Mouse (Mus musculus) spleen, adult 12 weeks (tissue): ENCODE data around the gene Net1.
A peak's percentile ranks its signal among the peaks of the same experiment; 100 is the strongest.
"Not testable (repeated sequence)": the region's sequence is repeated elsewhere in the genome, so short reads cannot be mapped to it uniquely, and the experiment has no call there.

ENCODE experiments used
- DNase-seq: peaks from one replicate; pipeline ENCODE4 v3.0.0; 2022; ENCODE audit warnings: low spot score

Gene Net1

GRCm38 (mm10) chr13:3890061-3890460 lies 28.0 kb downstream of the Net1 start:
- DNase-seq, result no peak

- no peak for DNase-seq
Observed at GRCm38 (mm10) chr13:3889111-3889510, 28.9 kb downstream of the Net1 start.

GRCm38 (mm10) chr13:3886663-3887062 lies 31.4 kb downstream of the Net1 start:
- no peak for DNase-seq

- DNase-seq, result no peak
Observed at GRCm38 (mm10) chr13:3877679-3878220, 40.3 kb downstream of the Net1 start.

GRCm38 (mm10) chr13:3877185-3877584 lies 40.8 kb downstream of the Net1 start:
- no peak for DNase-seq

GRCm38 (mm10) chr13:3876448-3876847 lies 41.6 kb downstream of the Net1 start:
- no peak for DNase-seq

- DNase-seq, result no peak
Observed at GRCm38 (mm10) chr13:3872832-3873231, 45.2 kb downstream of the Net1 start.

- no peak for DNase-seq
Observed at GRCm38 (mm10) chr13:3869901-3870300, 48.1 kb downstream of the Net1 start.

GRCm38 (mm10) chr13:3867158-3867557 lies 50.9 kb downstream of the Net1 start:
- DNase-seq, result peak; percentile 42

- DNase-seq, result peak; percentile 17
Observed at GRCm38 (mm10) chr13:3866355-3867052, 51.5 kb downstream of the Net1 start.

- DNase-seq, result no peak
Observed at GRCm38 (mm10) chr13:3865648-3866354, 52.2 kb downstream of the Net1 start.

GRCm38 (mm10) chr13:3862922-3863580 lies 55.0 kb downstream of the Net1 start:
- no peak for DNase-seq

- DNase-seq, result no peak
Observed at GRCm38 (mm10) chr13:3862325-3862724, 55.7 kb downstream of the Net1 start.

GRCm38 (mm10) chr13:3861251-3861650 lies 56.8 kb downstream of the Net1 start:
- DNase-seq, result no peak

- DNase-seq, result no peak
Observed at GRCm38 (mm10) chr13:3856252-3856651, 61.8 kb downstream of the Net1 start.

GRCm38 (mm10) chr13:3854856-3855255 lies 63.2 kb downstream of the Net1 start:
- no peak for DNase-seq

GRCm38 (mm10) chr13:3853648-3854333 lies 64.2 kb downstream of the Net1 start, which contains the start of gene Calm5:
Calm5 (plus strand) TSS chr13:3854173.
- not testable (repeated sequence) for DNase-seq

- no peak for DNase-seq
Observed at GRCm38 (mm10) chr13:3850330-3850729, 67.7 kb downstream of the Net1 start.

- DNase-seq, result not testable (repeated sequence)
Observed at GRCm38 (mm10) chr13:3840662-3841061, 77.4 kb downstream of the Net1 start.

GRCm38 (mm10) chr13:3837312-3837807 lies 80.7 kb downstream of the Net1 start, which contains the start of gene Calm4:
Calm4 (plus strand) TSS chr13:3837757.
- not testable (repeated sequence) for DNase-seq

GRCm38 (mm10) chr13:3833644-3834043 lies 84.4 kb downstream of the Net1 start:
- DNase-seq, result not testable (repeated sequence)

- no peak for DNase-seq
Observed at GRCm38 (mm10) chr13:3832450-3832849, 85.6 kb downstream of the Net1 start.
